Mouse (Mus musculus) midbrain, embryonic 14.5 days (tissue): ENCODE data around the gene Csf3. TPM values are rescaled to one million over a fixed set of nuclear protein-coding genes. Genes with fewer than 3 reads are reported as not detected.

Experiments
- polyA plus RNA-seq: library from polyadenylated mRNA; unstranded; fragments of >200 nt; fragmentation: Nextera tagmentation; extraction: Ambion mirVana; gene quantifications from 2 replicates; pipeline ENCODE4 v1.2.1, GENCODE M21; 2014

Gene Csf3
- polyA plus RNA-seq, 1 experiment from 2014 or later: not detected

Other genes with a start within 250 kb of the Csf3 start
- 0.05 TPM in 1 of 2 replicates, not detected in the other for gene Ikzf3, start 155.2 kb upstream of the Csf3 start, polyA plus RNA-seq
- not detected in 2 replicates for gene Zpbp2, start 150.2 kb upstream of the Csf3 start, polyA plus RNA-seq
- 17.1 and 53.4 TPM in 2 replicates for gene Ormdl3, start 113.9 kb upstream of the Csf3 start, polyA plus RNA-seq
- not detected in 2 replicates for gene Lrrc3c, start 103.0 kb upstream of the Csf3 start, polyA plus RNA-seq
- gene Gm12355, start 75.6 kb upstream of the Csf3 start, polyA plus RNA-seq: 0.71 and 1.4 TPM in 2 replicates
- not detected in 2 replicates for gene Gsdma3, start 74.9 kb upstream of the Csf3 start, polyA plus RNA-seq
- not detected in 2 replicates for gene Gsdma2, start 54.5 kb upstream of the Csf3 start, polyA plus RNA-seq
- not detected in 2 replicates for gene Gsdma, start 36.9 kb upstream of the Csf3 start, polyA plus RNA-seq
- 135 and 164 TPM in 2 replicates for gene Psmd3, start 18.7 kb upstream of the Csf3 start, polyA plus RNA-seq
- 65.7 and 81.1 TPM in 2 replicates for gene Med24, start 28.2 kb downstream of the Csf3 start, polyA plus RNA-seq
- 175 and 194 TPM in 2 replicates for gene Thra, start 39.4 kb downstream of the Csf3 start, polyA plus RNA-seq
- gene Nr1d1, start 74.1 kb downstream of the Csf3 start, polyA plus RNA-seq: 3.0 TPM in 2 replicates
- gene Msl1, start 94.3 kb downstream of the Csf3 start, polyA plus RNA-seq: 25.0 and 35.9 TPM in 2 replicates
- gene Casc3, start 103.6 kb downstream of the Csf3 start, polyA plus RNA-seq: 46.6 and 57.3 TPM in 2 replicates
- 8.8 and 9.6 TPM in 2 replicates for gene Rapgefl1, start 135.5 kb downstream of the Csf3 start, polyA plus RNA-seq
- gene Wipf2, start 162.4 kb downstream of the Csf3 start, polyA plus RNA-seq: 5.4 and 6.1 TPM in 2 replicates
- 2.5 and 5.6 TPM in 2 replicates for gene Cdc6, start 206.5 kb downstream of the Csf3 start, polyA plus RNA-seq
- 8.8 and 11.0 TPM in 2 replicates for gene Rara, start 226.6 kb downstream of the Csf3 start, polyA plus RNA-seq